Mouse (Mus musculus): ENCODE measurements around the gene Actl6b. TPM values are rescaled to one million over a fixed set of nuclear protein-coding genes. Genes with fewer than 3 reads are reported as not detected.
A peak's percentile ranks its signal among the peaks of the same experiment; 100 is the strongest.

Actl6b gene
- polyA plus RNA-seq, 1 experiment from 2014 or later, result 0.05 TPM

- 34% methylated on average over 16 of the region's 16 CpGs for WGBS (ENCODE audit: insufficient replicate concordance)
- peaks cover 29% of the 10 kb centered on the region for H3K4me1 ChIP-seq (ENCODE audit: control insufficient read depth, low read depth, low read length)
- H3K36me3 ChIP-seq (ENCODE audit: control insufficient read depth, insufficient read depth), result peaks cover 67% of the 10 kb centered on the region
- peak overlapping the region; percentile 26; the same call in 1 of the 2 replicates for H3K27ac ChIP-seq (ENCODE audit: low read length)
- no peak overlapping the region for H3K4me2 ChIP-seq (ENCODE audit: low read depth, low read length)
- H3K4me3 ChIP-seq (ENCODE audit: low read depth, low read length), result no peak overlapping the region
- H3K9ac ChIP-seq (ENCODE audit: low read depth, low read length), result no peak overlapping the region
- no peaks in the 10 kb centered on the region for H3K9me3 ChIP-seq (replicated peaks; ENCODE audit: control insufficient read depth, low read length)
- no peaks in the 10 kb centered on the region for H3K27me3 ChIP-seq (ENCODE audit: control insufficient read depth, insufficient read depth, low read depth, low read length)
- ATAC-seq (ENCODE audit: low read depth), result peak; percentile 42
Observed at GRCm38 (mm10) chr5:137526192-137526936, 27.0 kb upstream of the Actl6b start.

GRCm38 (mm10) chr5:137527413-137527812 is 25.9 kb upstream of the Actl6b start:
- Histone ChIP-seq H3K27me3 (ENCODE audit: control insufficient read depth, insufficient read depth, low read depth, low read length) (no peaks in the 10 kb centered on the region), H3K4me2 (ENCODE audit: low read depth, low read length) (no peak overlapping the region), H3K4me1 (ENCODE audit: control insufficient read depth, low read depth, low read length) (peaks cover 30% of the 10 kb centered on the region), H3K36me3 (ENCODE audit: control insufficient read depth, insufficient read depth) (peaks cover 58% of the 10 kb centered on the region), H3K9me3 (replicated peaks; ENCODE audit: control insufficient read depth, low read length) (no peaks in the 10 kb centered on the region), H3K9ac (ENCODE audit: low read depth, low read length) (no peak overlapping the region), H3K4me3 (ENCODE audit: low read depth, low read length) (no peak overlapping the region), H3K27ac (ENCODE audit: low read length) (no peak overlapping the region)
- no peak for ATAC-seq (ENCODE audit: low read depth)
- WGBS (ENCODE audit: insufficient replicate concordance), result 54% methylated on average over 1 of the region's 1 CpGs

GRCm38 (mm10) chr5:137528247-137528968 is 24.9 kb upstream of the Actl6b start:
- Histone ChIP-seq H3K4me3 (ENCODE audit: low read depth, low read length) (no peak overlapping the region), H3K4me2 (ENCODE audit: low read depth, low read length) (no peak overlapping the region), H3K27me3 (ENCODE audit: control insufficient read depth, insufficient read depth, low read depth, low read length) (no peaks in the 10 kb centered on the region), H3K4me1 (ENCODE audit: control insufficient read depth, low read depth, low read length) (peaks cover 30% of the 10 kb centered on the region), H3K36me3 (ENCODE audit: control insufficient read depth, insufficient read depth) (peaks cover 48% of the 10 kb centered on the region), H3K9me3 (replicated peaks; ENCODE audit: control insufficient read depth, low read length) (no peaks in the 10 kb centered on the region), H3K9ac (ENCODE audit: low read depth, low read length) (no peak overlapping the region), H3K27ac (ENCODE audit: low read length) (no peak overlapping the region)
- ATAC-seq (ENCODE audit: low read depth), result no peak
- 76% methylated on average over 22 of the region's 22 CpGs for WGBS (ENCODE audit: insufficient replicate concordance)

- Histone ChIP-seq H3K4me1 (ENCODE audit: control insufficient read depth, low read depth, low read length) (peaks cover 35% of the 10 kb centered on the region), H3K36me3 (ENCODE audit: control insufficient read depth, insufficient read depth) (peaks cover 39% of the 10 kb centered on the region), H3K27me3 (ENCODE audit: control insufficient read depth, insufficient read depth, low read depth, low read length) (no peaks in the 10 kb centered on the region), H3K9ac (ENCODE audit: low read depth, low read length) (no peak overlapping the region), H3K27ac (ENCODE audit: low read length) (no peak overlapping the region), H3K4me2 (ENCODE audit: low read depth, low read length) (no peak overlapping the region), H3K9me3 (replicated peaks; ENCODE audit: control insufficient read depth, low read length) (no peaks in the 10 kb centered on the region), H3K4me3 (ENCODE audit: low read depth, low read length) (no peak overlapping the region)
- no peak for ATAC-seq (ENCODE audit: low read depth)
- WGBS (ENCODE audit: insufficient replicate concordance), result 78% methylated on average over 15 of the region's 15 CpGs
Observed at GRCm38 (mm10) chr5:137529221-137529995, 23.9 kb upstream of the Actl6b start.

- H3K9ac ChIP-seq (ENCODE audit: low read depth, low read length), result peak overlapping the region; percentile 92; the same call in 1 of the 2 replicates
- no peaks in the 10 kb centered on the region for H3K27me3 ChIP-seq (ENCODE audit: control insufficient read depth, insufficient read depth, low read depth, low read length)
- peak overlapping the region; percentile 93 for H3K4me2 ChIP-seq (ENCODE audit: low read depth, low read length)
- peaks cover 36% of the 10 kb centered on the region for H3K36me3 ChIP-seq (ENCODE audit: control insufficient read depth, insufficient read depth)
- H3K4me3 ChIP-seq (ENCODE audit: low read depth, low read length), result peak overlapping the region; percentile 71
- no peak for ATAC-seq (ENCODE audit: low read depth)
- peaks cover 35% of the 10 kb centered on the region for H3K4me1 ChIP-seq (ENCODE audit: control insufficient read depth, low read depth, low read length)
- 83% methylated on average over 8 of the region's 8 CpGs for WGBS (ENCODE audit: insufficient replicate concordance)
- no peak overlapping the region; the same call in 1 of the 2 replicates for H3K27ac ChIP-seq (ENCODE audit: low read length)
- H3K9me3 ChIP-seq (replicated peaks; ENCODE audit: control insufficient read depth, low read length), result no peaks in the 10 kb centered on the region
Observed at GRCm38 (mm10) chr5:137530075-137530474, 23.2 kb upstream of the Actl6b start.

GRCm38 (mm10) chr5:137530588-137531413 is 22.5 kb upstream of the Actl6b start:
- peaks cover 31% of the 10 kb centered on the region for H3K36me3 ChIP-seq (ENCODE audit: control insufficient read depth, insufficient read depth)
- no peaks in the 10 kb centered on the region for H3K9me3 ChIP-seq (replicated peaks; ENCODE audit: control insufficient read depth, low read length)
- no peaks in the 10 kb centered on the region for H3K27me3 ChIP-seq (ENCODE audit: control insufficient read depth, insufficient read depth, low read depth, low read length)
- peak overlapping the region; percentile 93 for H3K4me2 ChIP-seq (ENCODE audit: low read depth, low read length)
- WGBS (ENCODE audit: insufficient replicate concordance), result 6% methylated on average over 46 of the region's 46 CpGs
- H3K4me3 ChIP-seq (ENCODE audit: low read depth, low read length), result peak overlapping the region; percentile 71
- peak overlapping the region; percentile 89 for H3K27ac ChIP-seq (ENCODE audit: low read length)
- peaks cover 35% of the 10 kb centered on the region for H3K4me1 ChIP-seq (ENCODE audit: control insufficient read depth, low read depth, low read length)
- peak; percentile 4 for ATAC-seq (ENCODE audit: low read depth)
- peak overlapping the region; percentile 92 for H3K9ac ChIP-seq (ENCODE audit: low read depth, low read length)

GRCm38 (mm10) chr5:137531414-137532130 is 21.7 kb upstream of the Actl6b start:
- peak overlapping the region; percentile 71 for H3K4me3 ChIP-seq (ENCODE audit: low read depth, low read length)
- H3K36me3 ChIP-seq (ENCODE audit: control insufficient read depth, insufficient read depth), result peaks cover 31% of the 10 kb centered on the region
- H3K9ac ChIP-seq (ENCODE audit: low read depth, low read length), result peak overlapping the region; percentile 92
- H3K27me3 ChIP-seq (ENCODE audit: control insufficient read depth, insufficient read depth, low read depth, low read length), result no peaks in the 10 kb centered on the region
- ATAC-seq (ENCODE audit: low read depth), result peak; percentile 9; the same call in 1 of the 2 replicates
- H3K9me3 ChIP-seq (replicated peaks; ENCODE audit: control insufficient read depth, low read length), result no peaks in the 10 kb centered on the region
- peak overlapping the region; percentile 89 for H3K27ac ChIP-seq (ENCODE audit: low read length)
- H3K4me2 ChIP-seq (ENCODE audit: low read depth, low read length), result peak overlapping the region; percentile 93
- under 1% methylated on average over 50 of the region's 51 CpGs for WGBS (ENCODE audit: insufficient replicate concordance)
- H3K4me1 ChIP-seq (ENCODE audit: control insufficient read depth, low read depth, low read length), result peaks cover 28% of the 10 kb centered on the region

Measured in liver, embryonic 16.5 days (tissue).